Mouse (Mus musculus) hindlimb bud, embryonic 11.5 days (tissue): ENCODE measurements around the gene Adra1b.

Source experiments
- DNase-seq: peaks from one replicate; pipeline ENCODE4 v3.0.0-alpha.2; 2012; ENCODE audit warnings: low read depth, low spot score; ENCODE audit errors: extremely low spot score

The Adra1b gene

DNA sequence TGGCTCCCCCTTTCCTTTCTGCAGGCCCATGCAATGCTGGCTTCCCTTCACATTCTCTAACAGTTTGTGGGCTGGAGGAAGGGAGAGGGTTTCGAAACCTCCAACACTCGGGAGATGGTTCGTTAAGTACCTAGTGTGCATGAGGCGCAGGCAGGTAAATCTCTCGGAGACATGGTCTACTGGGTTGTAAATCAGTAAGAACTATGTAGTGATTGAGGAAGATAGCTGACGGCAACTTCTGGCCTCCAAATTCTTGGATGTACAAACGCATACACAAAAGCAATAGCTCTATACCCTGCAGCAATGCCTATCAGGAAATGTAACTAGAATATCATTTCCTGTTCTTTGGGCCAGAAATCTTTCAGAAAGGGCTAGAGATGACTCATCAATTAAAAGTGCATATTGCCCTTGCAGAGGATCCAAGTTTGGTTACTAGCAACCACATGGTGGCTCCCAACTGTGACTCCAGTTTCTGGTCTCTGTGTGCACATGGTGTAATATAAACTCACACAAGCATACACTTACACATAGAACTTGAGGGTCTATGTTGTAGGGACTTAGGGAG, 172.2 kb downstream of the Adra1b start:
- no peak for DNase-seq

DNA sequence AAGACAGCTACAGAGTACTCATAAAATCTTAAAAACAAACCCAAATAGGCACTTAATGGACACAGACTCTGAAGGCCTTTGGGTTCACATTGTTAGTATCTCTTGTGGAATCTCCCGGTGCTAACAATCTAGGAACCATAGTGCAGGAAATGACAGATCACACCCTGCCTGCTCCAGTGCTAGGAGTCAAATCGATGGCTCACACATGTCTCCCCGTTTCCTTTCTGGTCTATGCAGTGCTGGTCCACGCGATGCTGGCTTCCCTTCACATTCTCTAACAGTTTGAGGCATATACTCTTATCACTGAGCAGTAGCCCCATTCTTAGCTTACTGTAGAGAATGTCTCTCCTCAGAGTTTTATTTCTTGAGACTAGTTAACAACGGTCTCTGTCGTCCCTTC, 173.2 kb downstream of the Adra1b start:
- no peak for DNase-seq
